Comparison of ENCODE assay signal across 8 mouse cellular contexts in the genomic region with DNA sequence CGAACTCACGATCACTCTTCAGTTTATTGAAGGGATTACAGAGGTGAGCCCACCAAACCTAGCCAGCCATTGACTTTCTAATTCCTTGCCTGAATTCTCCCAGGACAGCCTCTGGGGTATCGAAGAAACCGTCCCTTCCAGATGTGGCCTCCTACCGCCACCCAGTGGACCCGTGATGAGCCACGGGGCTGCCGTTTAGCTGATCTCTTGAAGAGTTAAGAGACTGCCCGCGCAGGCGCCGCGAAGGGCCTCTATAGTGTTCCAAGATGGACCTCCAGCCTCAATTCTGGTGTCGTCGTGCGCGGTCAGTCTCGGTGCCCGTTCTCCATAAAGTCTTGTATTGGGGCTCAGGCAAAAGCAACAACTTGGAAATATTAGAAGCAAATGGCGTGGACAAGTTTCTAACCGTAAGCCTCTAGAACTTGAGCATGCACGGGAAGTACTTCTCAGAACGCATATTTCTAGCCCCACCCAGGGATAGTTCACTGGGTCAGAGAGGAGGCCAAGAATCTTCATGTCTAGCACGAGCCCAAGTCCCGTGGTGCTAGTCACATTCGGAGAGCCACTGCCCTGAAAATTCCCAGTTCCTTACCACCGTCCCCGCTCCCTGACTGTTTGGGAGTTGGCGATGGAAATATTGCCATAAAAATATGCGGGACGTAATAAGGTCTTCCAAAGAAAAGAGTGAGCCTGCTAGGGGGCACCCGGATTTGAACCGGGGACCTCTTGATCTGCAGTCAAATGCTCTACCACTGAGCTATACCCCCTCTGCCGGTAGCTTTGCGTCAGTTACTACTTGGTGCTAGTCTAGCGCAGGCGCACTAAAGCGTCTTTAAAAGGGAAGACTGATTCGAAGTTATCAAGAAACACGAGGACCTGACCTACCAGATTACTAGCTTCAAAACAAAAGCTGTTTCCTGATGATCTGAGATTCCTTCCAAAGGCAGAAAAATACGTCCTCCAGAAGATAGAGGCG. TPM values are rescaled to one million over a fixed set of nuclear protein-coding genes. Genes with fewer than 3 reads are reported as not detected.
DNase-seq lines count a peak whose midpoint lies in the region; ATAC-seq and TF ChIP-seq lines count a peak whose summit lies in the region.

No protein-coding gene starts in this region.

- peak overlapping the region; percentile 70 for H3K4me2 ChIP-seq in hindbrain, postnatal 0 days (ENCODE audit: low read depth, low read length)

- intact Hi-C loops in gastrocnemius, adult 2 months (cut with DNase I): loop anchor here (1.0 to 5.0 kb wide), 3 partner anchors 51 to 191 kb away; partner anchors contain the start of gene Lasp1
- intact Hi-C loops in left cerebral cortex, adult 2 months (cut with DNase I): loop anchor here (1.0 to 2.0 kb wide), 3 partner anchors 51 to 189 kb away; partner anchors contain the start of gene Lasp1

- H3K9ac ChIP-seq in hindbrain, postnatal 0 days (replicated peaks; ENCODE audit: low read length): peak overlapping the region; percentile 68

- no peaks in the 10 kb centered on the region for H3K36me3 ChIP-seq in hindbrain, postnatal 0 days (ENCODE audit: insufficient read depth, low read length)

- H3K4me3 ChIP-seq in gastrocnemius, adult 2 months: peak overlapping the region; percentile 88
- H3K4me3 ChIP-seq in hindbrain, postnatal 0 days (ENCODE audit: low read length): peak overlapping the region; percentile 80
- peak overlapping the region; percentile 87 for H3K4me3 ChIP-seq in left cerebral cortex, adult 2 months

- H3K4me1 ChIP-seq in hindbrain, postnatal 0 days (ENCODE audit: insufficient read depth, low read length): 0 out of 2 replicates have a peak, but pooled peaks cover 4% of the 10 kb centered on the region

- TF ChIP-seq CTCF in gastrocnemius, adult 2 months (IDR thresholded peaks at IDR 0.05): peak; percentile 91
- TF ChIP-seq CTCF in hindbrain, postnatal 0 days (IDR thresholded peaks at IDR 0.05; ENCODE audit: low read depth): peak; percentile 89
- TF ChIP-seq CTCF in left cerebral cortex, adult 2 months (IDR thresholded peaks at IDR 0.05): peak; percentile 80

- peak overlapping the region; percentile 96 for H3K27ac ChIP-seq in gastrocnemius, adult 2 months
- peak overlapping the region; percentile 81 for H3K27ac ChIP-seq in hindbrain, postnatal 0 days
- peak overlapping the region; percentile 92 for H3K27ac ChIP-seq in left cerebral cortex, adult 2 months

- peaks cover 11% of the 10 kb centered on the region for H3K27me3 ChIP-seq in hindbrain, postnatal 0 days (ENCODE audit: insufficient read depth, low read length)

- ATAC-seq in hindbrain, postnatal 0 days: peak; percentile 81
- peak; percentile 73 for ATAC-seq in megakaryocyte, adult 5-6 weeks (ENCODE audit: poor library complexity, severe bottlenecking)

- under 1% methylated on average over 42 of the region's 42 CpGs for WGBS in hindbrain, postnatal 0 days

- no peaks in the 10 kb centered on the region for H3K9me3 ChIP-seq in hindbrain, postnatal 0 days (ENCODE audit: low read length)

- DNase-seq in WW6 (ENCODE audit: low read depth, low spot score): peak; percentile 98
- DNase-seq in cerebellum, postnatal 4 days (ENCODE audit: low spot score in 2 of 2): peak; percentile 86 to 96
- peak; percentile 95 for DNase-seq in gastrocnemius, adult 2 months
- peak; percentile 96 for DNase-seq in hindbrain, postnatal 0 days (ENCODE audit: low spot score)
- DNase-seq in left cerebral cortex, adult 2 months (ENCODE audit: extremely low spot score in 1 of 2, low spot score in 2 of 2): peak; percentile 91 to 97
- DNase-seq in right cerebral cortex, adult 2 months (ENCODE audit: low spot score in 2 of 2): peak; percentile 98 to 99
- peak; percentile 94 for DNase-seq in urinary bladder, postnatal 14 days (ENCODE audit: low spot score)

RNA-seq across cellular contexts. Expression of gene Plxdc1, which starts 1.6 kb away (rescaled TPM):
- 1 to 10 TPM; 3.0 to 3.1 TPM for total RNA-seq in gastrocnemius, adult 2 months (2021)
- total RNA-seq in hindbrain, postnatal 0 days (2014; rRNA removed): 1.5 and 3.8 TPM in 2 replicates
- polyA plus RNA-seq in hindbrain, postnatal 0 days (2015; fragmentation: Nextera tagmentation; extraction: Ambion mirVana): 4.2 and 4.6 TPM in 2 replicates
- 10 to 100 TPM; 35.2 to 37.1 TPM for total RNA-seq in left cerebral cortex, adult 2 months (2021)
- 13.7 and 15.9 TPM in 2 replicates for total RNA-seq in megakaryocyte, adult 5-6 weeks (2015)
- 6.3 and 6.7 TPM in 2 replicates for total RNA-seq in megakaryocyte, adult 5-6 weeks (2017)

RNA-seq across cellular contexts. Expression of gene Arl5c, which starts 8.1 kb away (rescaled TPM):
- total RNA-seq in gastrocnemius, adult 2 months (2021): under 1 TPM; 0.31 to 0.47 TPM
- total RNA-seq in hindbrain, postnatal 0 days (2014; rRNA removed): 2.0 and 2.6 TPM in 2 replicates
- polyA plus RNA-seq in hindbrain, postnatal 0 days (2015; fragmentation: Nextera tagmentation; extraction: Ambion mirVana): 3.6 and 4.8 TPM in 2 replicates
- 1 to 10 TPM; 1.2 TPM for total RNA-seq in left cerebral cortex, adult 2 months (2021)
- 42.9 and 56.3 TPM in 2 replicates for total RNA-seq in megakaryocyte, adult 5-6 weeks (2015)
- total RNA-seq in megakaryocyte, adult 5-6 weeks (2017): 51.2 TPM in 2 replicates

RNA-seq across cellular contexts. Expression of gene Cacnb1, which starts 35.0 kb away (rescaled TPM):
- 100 to 1,000 TPM; 199 to 214 TPM for total RNA-seq in gastrocnemius, adult 2 months (2021)
- total RNA-seq in hindbrain, postnatal 0 days (2014; rRNA removed): 83.4 and 84.4 TPM in 2 replicates
- 43.1 and 51.0 TPM in 2 replicates for polyA plus RNA-seq in hindbrain, postnatal 0 days (2015; fragmentation: Nextera tagmentation; extraction: Ambion mirVana)
- total RNA-seq in left cerebral cortex, adult 2 months (2021): 100 to 1,000 TPM; 150 to 170 TPM
- total RNA-seq in megakaryocyte, adult 5-6 weeks (2015): 1.2 and 1.4 TPM in 2 replicates
- 0.62 and 0.65 TPM in 2 replicates for total RNA-seq in megakaryocyte, adult 5-6 weeks (2017)

RNA-seq across cellular contexts. Expression of gene Rpl19, which starts 38.7 kb away (rescaled TPM):
- 100 to 1,000 TPM; 404 to 490 TPM for total RNA-seq in gastrocnemius, adult 2 months (2021)
- total RNA-seq in hindbrain, postnatal 0 days (2014; rRNA removed): 462 and 515 TPM in 2 replicates
- polyA plus RNA-seq in hindbrain, postnatal 0 days (2015; fragmentation: Nextera tagmentation; extraction: Ambion mirVana): 650 and 673 TPM in 2 replicates
- 100 to 1,000 TPM; 560 to 591 TPM for total RNA-seq in left cerebral cortex, adult 2 months (2021)
- total RNA-seq in megakaryocyte, adult 5-6 weeks (2015): 2,687 and 2,729 TPM in 2 replicates
- 1,233 and 1,246 TPM in 2 replicates for total RNA-seq in megakaryocyte, adult 5-6 weeks (2017)

Comparison
In these comparisons a context has a peak if more than half of its experiments do, and no peak if none do; other contexts are left out.
1. Peak in every context shown above with its lines: DNase-seq, ATAC-seq, H3K4me3 ChIP-seq and H3K27ac ChIP-seq.
2. RNA of gene Arl5c, which starts 8.1 kb away (total RNA-seq): 42.9 to 56.3 TPM in megakaryocyte, adult 5-6 weeks; 2.0 to 2.6 TPM in hindbrain, postnatal 0 days, 1.2 TPM in left cerebral cortex, adult 2 months and 0.31 to 0.47 TPM in gastrocnemius, adult 2 months; every median in the first group is over 10 times any median in the second.
3. RNA of gene Cacnb1, which starts 35.0 kb away (total RNA-seq): 199 to 214 TPM in gastrocnemius, adult 2 months, 150 to 170 TPM in left cerebral cortex, adult 2 months and 83.4 to 84.4 TPM in hindbrain, postnatal 0 days; 0.62 to 1.4 TPM in megakaryocyte, adult 5-6 weeks; every median in the first group is over 10 times any median in the second.